Mouse (Mus musculus) large intestine, adult 2 months (tissue): ENCODE data around the gene Stk31. TPM values are rescaled to one million over a fixed set of nuclear protein-coding genes. Genes with fewer than 3 reads are reported as not detected.

ENCODE experiments used
- polyA plus RNA-seq: library from polyadenylated mRNA; depleted of rRNA; stranded (reverse); fragments of >200 nt; gene quantifications from 2 replicates; pipeline ENCODE4 v1.2.3, GENCODE M21; 2012; rRNA removed

Gene Stk31
- polyA plus RNA-seq, 1 experiment, result not detected

Other genes with a start within 250 kb of the Stk31 start
- gene Igf2bp3, start 180.6 kb upstream of the Stk31 start, polyA plus RNA-seq, result 0.10 TPM in 2 replicates
- 35.8 and 36.5 TPM in 2 replicates for gene Tra2a, start 131.6 kb upstream of the Stk31 start, polyA plus RNA-seq
- gene Ccdc126, start 76.3 kb upstream of the Stk31 start, polyA plus RNA-seq, result 1.2 TPM in 2 replicates
- 3.0 and 4.0 TPM in 2 replicates for gene Fam221a, start 27.9 kb upstream of the Stk31 start, polyA plus RNA-seq